Mouse (Mus musculus) kidney, embryonic 16.5 days (tissue): ENCODE results near the gene Efcab11. TPM values are rescaled to one million over a fixed set of nuclear protein-coding genes. Genes with fewer than 3 reads are reported as not detected.
A peak's percentile ranks its signal among the peaks of the same experiment; 100 is the strongest.

ENCODE experiments used
- ATAC-seq: fragments of 200-750 bp; cut with Nextera tagmentation; 2 replicates; pipeline ENCODE4 v1.8.0; 2017; ENCODE audit warnings: moderate TSS enrichment; ENCODE audit not compliant: low FRiP score, low TSS enrichment
- H3K27ac ChIP-seq: fragments of 300-500 bp; sonication (generic); 2 replicates; pipeline ENCODE4 v1.5.1; 2014; ENCODE audit warnings: low read length
- H3K27me3 ChIP-seq: fragments of 300-500 bp; sonication (generic); 2 replicates; pipeline ENCODE4 v1.6.1; 2014; ENCODE audit warnings: low read length, control low read depth, mixed read lengths; ENCODE audit not compliant: insufficient read depth
- H3K36me3 ChIP-seq: fragments of 300-500 bp; sonication (generic); 2 replicates; pipeline ENCODE4 v1.6.1; 2014; ENCODE audit warnings: low read length, control low read depth, mixed read lengths; ENCODE audit not compliant: insufficient read depth
- H3K4me1 ChIP-seq: fragments of 300-500 bp; sonication (generic); 2 replicates; pipeline ENCODE4 v1.6.1; 2014; ENCODE audit warnings: low read length, control low read depth, mixed read lengths; ENCODE audit not compliant: insufficient read depth
- H3K4me2 ChIP-seq: fragments of 300-500 bp; sonication (generic); replicated peaks from 2 replicates; pipeline ENCODE4 v1.6.1; 2014; ENCODE audit warnings: low read depth, low read length
- H3K4me3 ChIP-seq: fragments of 300-500 bp; sonication (generic); 2 replicates; pipeline ENCODE4 v1.5.1; 2014; ENCODE audit warnings: mild to moderate bottlenecking, low read length
- H3K9ac ChIP-seq: fragments of 300-500 bp; sonication (generic); replicated peaks from 2 replicates; pipeline ENCODE4 v1.6.1; 2014; ENCODE audit warnings: low read length
- H3K9me3 ChIP-seq: fragments of 300-500 bp; sonication (generic); 2 replicates; pipeline ENCODE4 v1.6.1; 2016; ENCODE audit warnings: low read length, control low read depth
- WGBS: fragments of 180-500 bp; shearing (Covaris S2); extraction: QIAGEN DNeasy Blood & Tissue Kit; methylation state at CpG from one replicate; pipeline ENCODE4 v1.1.7; 2014; 5-methylcytosine and 5-hydroxymethylcytosine counted together
- polyA plus RNA-seq: library from polyadenylated mRNA; unstranded; fragments of >200 nt; fragmentation: Nextera tagmentation; extraction: Ambion mirVana; gene quantifications from 2 replicates; pipeline ENCODE4 v1.2.1, GENCODE M21; 2015

Gene Efcab11
- polyA plus RNA-seq, 1 experiment from 2014 or later: 12.5 TPM

DNA sequence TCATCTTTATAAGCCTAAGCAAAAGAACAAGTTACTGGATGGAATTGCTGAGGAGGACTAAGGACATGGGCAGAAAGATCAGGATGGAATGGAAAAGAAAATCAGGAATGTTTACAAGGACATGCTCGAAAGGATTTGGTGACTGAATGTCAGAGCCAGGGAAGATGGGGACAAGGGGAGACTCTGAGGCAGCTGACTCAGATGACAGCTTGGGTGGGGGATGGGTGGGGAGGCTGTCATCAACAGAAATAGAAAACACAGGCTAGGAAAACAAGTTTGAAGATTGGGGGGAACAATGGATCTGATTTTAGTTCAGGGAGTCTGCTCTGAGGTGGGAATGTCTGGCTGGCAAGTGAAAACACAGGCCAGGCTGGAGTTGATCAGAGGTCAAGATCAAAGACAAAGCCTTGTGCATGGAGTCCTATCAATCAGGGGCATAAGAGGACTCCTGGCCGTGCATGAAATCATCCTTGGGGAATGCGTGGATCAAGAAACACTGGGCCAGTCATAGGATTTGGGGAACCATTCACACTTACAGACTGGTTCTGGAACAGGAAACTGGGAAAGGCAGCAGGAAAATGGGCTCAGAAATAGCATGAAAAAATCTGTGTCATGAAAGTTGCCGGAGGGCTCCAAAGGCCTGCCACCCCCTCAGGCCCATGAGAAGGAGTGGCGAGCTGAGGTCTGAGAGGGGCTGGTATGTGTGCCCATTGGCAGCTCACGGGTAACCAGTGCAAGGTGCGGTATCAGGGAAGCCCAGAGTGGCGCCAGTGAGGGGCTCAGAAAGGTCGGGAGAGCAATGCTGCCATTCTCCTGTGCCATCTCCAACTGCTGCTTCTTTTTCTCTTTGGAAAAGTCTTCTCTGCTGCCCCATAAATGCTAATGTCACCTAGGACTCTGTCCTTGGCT is 168.9 kb downstream of the Efcab11 start:
- Histone ChIP-seq H3K4me1 (peaks cover 5% of the 10 kb centered on the region; the same call in 1 of the 2 replicates), H3K27ac (no peak overlapping the region), H3K9me3 (no peaks in the 10 kb centered on the region), H3K9ac (no peak overlapping the region), H3K36me3 (no peaks in the 10 kb centered on the region), H3K4me3 (no peak overlapping the region), H3K4me2 (no peak overlapping the region), H3K27me3 (no peaks in the 10 kb centered on the region)
- ATAC-seq: peak; percentile 42; the same call in 1 of the 2 replicates
- WGBS: 45% methylated on average over 9 of the region's 9 CpGs

DNA sequence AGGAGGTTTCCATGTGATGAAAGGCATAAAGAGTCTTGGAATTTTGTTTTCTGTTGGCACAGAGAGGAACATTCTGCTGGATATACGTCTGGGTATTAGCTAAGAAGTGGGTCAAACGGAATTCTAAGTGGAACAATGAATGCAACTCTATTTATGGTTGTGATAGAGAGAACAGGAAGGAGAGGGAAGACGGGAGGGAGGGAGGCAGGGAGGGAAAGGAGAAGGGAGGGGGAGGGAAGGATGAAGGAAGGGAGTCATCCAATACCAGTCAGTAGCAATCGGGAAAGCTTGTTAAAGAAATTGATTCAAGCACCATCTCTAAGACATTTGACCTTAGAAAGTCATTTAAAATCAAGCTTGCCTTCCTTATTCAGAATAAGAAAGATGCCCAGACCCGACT is 172.0 kb downstream of the Efcab11 start:
- no peaks in the 10 kb centered on the region for H3K9me3 ChIP-seq
- peaks cover 5% of the 10 kb centered on the region; the same call in 1 of the 2 replicates for H3K4me1 ChIP-seq
- no peaks in the 10 kb centered on the region for H3K36me3 ChIP-seq
- H3K4me3 ChIP-seq: no peak overlapping the region
- ATAC-seq: no peak
- no peak overlapping the region for H3K9ac ChIP-seq
- no peak overlapping the region for H3K27ac ChIP-seq
- no peak overlapping the region for H3K4me2 ChIP-seq
- WGBS: 27% methylated on average over 5 of the region's 5 CpGs
- H3K27me3 ChIP-seq: no peaks in the 10 kb centered on the region

DNA sequence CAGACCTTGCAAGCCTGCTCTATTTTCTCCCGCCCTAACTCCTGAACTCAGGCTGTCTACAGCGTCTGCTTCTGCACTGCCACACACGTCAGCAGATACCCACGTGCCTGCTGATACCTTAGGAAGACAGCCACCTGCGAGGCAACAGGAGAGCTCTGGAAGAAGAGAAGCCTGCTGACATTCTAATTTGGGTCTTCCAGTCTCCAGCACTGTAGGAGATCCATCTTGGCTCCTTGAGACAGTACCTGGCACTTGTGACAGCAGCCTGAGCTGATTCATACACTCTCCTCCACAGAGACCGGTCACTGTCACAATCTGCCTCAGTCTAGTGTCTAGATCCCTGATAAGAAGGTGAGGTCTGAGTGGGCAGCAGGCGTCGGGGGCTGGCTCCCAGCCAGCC is 182.0 kb downstream of the Efcab11 start:
- H3K27me3 ChIP-seq: no peaks in the 10 kb centered on the region
- ATAC-seq: no peak
- WGBS: 86% methylated on average over 8 of the region's 8 CpGs
- no peak overlapping the region for H3K4me2 ChIP-seq
- H3K9ac ChIP-seq: no peak overlapping the region
- H3K4me1 ChIP-seq: no peaks in the 10 kb centered on the region
- H3K4me3 ChIP-seq: no peak overlapping the region
- H3K27ac ChIP-seq: no peak overlapping the region
- H3K36me3 ChIP-seq: no peaks in the 10 kb centered on the region
- H3K9me3 ChIP-seq: no peaks in the 10 kb centered on the region

DNA sequence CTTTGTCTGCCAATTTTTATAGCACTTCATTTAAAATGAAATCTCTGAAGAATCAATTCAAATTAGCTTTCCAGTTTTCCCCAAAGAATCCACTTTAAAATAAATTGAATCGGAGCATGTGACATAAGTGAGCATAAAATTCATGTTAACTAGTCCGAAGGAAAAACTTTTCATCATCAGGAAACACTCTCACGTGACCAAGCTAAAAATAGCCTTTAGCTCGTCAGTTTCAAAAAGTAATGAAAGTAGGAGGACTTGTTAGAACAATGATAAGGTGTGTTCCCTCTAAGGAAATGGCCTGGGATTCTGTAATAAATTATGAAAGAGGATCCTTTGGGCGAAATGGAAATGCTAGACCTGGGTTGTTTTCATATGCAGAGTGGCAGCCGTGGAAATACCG is 183.9 kb downstream of the Efcab11 start:
- H3K9me3 ChIP-seq: no peaks in the 10 kb centered on the region
- H3K27ac ChIP-seq: no peak overlapping the region
- H3K36me3 ChIP-seq: no peaks in the 10 kb centered on the region
- no peak overlapping the region for H3K4me3 ChIP-seq
- H3K4me1 ChIP-seq: no peaks in the 10 kb centered on the region
- WGBS: 49% methylated on average over 7 of the region's 7 CpGs
- no peak overlapping the region for H3K9ac ChIP-seq
- H3K4me2 ChIP-seq: no peak overlapping the region
- ATAC-seq: no peak
- H3K27me3 ChIP-seq: no peaks in the 10 kb centered on the region

DNA sequence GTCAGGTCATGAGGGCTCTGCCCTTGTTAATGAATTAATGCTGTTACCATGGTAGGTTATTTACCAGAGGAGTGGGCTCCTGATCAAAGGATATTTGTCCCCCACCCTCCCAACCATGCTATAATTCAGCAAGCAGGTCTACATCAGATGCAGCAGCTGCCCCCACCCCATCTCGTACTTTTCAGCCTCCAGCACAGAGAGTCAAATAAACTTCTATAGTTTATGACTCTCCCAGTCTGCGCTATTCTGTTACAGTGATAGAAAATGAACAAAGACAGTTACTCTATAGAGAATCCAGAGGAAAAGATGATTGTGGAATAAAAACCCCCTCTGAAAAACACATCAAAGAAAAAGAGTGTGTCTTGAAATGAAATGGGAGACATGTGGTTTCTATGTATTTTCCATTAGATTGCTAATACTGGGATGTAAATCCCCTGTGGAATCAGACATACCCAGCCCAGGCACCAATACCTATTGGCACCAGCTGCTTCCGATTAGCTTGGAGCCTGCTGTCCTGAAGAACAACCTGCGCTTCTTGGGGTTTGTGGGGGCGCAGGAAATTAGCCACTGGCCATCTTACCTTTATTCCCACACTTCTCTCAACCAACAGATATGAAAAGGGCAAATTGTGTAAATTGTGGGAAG is 184.7 kb downstream of the Efcab11 start:
- H3K36me3 ChIP-seq: no peaks in the 10 kb centered on the region
- no peak overlapping the region for H3K4me3 ChIP-seq
- no peak overlapping the region for H3K27ac ChIP-seq
- no peak overlapping the region for H3K4me2 ChIP-seq
- no peaks in the 10 kb centered on the region for H3K9me3 ChIP-seq
- ATAC-seq: no peak
- 72% methylated on average over 5 of the region's 5 CpGs for WGBS
- no peak overlapping the region for H3K9ac ChIP-seq
- no peaks in the 10 kb centered on the region for H3K4me1 ChIP-seq
- no peaks in the 10 kb centered on the region for H3K27me3 ChIP-seq

DNA sequence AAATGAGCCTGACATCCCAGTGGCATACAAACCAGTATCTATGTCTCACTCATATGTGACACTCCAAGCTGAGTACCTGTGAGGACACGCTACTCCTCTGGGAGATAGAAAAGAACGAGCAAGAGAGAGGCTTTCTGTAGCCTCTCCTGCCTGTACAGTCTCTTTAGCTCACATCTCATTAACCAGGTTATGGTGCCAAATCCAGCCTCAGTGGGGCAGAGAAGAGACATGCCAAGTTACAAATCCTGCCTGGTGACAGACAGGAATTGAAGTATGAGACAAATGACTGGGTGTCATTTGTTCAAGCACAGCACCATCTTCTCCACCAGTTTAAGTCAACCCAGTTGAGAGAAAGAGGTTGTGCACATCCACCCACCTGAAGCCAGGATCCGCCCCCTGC is 190.2 kb downstream of the Efcab11 start:
- H3K9ac ChIP-seq: no peak overlapping the region
- 94% methylated on average over 3 of the region's 3 CpGs for WGBS
- no peak overlapping the region for H3K4me3 ChIP-seq
- no peak overlapping the region for H3K27ac ChIP-seq
- ATAC-seq: no peak
- H3K4me2 ChIP-seq: no peak overlapping the region
- no peaks in the 10 kb centered on the region for H3K27me3 ChIP-seq
- no peaks in the 10 kb centered on the region for H3K4me1 ChIP-seq
- no peaks in the 10 kb centered on the region for H3K9me3 ChIP-seq
- no peaks in the 10 kb centered on the region for H3K36me3 ChIP-seq

DNA sequence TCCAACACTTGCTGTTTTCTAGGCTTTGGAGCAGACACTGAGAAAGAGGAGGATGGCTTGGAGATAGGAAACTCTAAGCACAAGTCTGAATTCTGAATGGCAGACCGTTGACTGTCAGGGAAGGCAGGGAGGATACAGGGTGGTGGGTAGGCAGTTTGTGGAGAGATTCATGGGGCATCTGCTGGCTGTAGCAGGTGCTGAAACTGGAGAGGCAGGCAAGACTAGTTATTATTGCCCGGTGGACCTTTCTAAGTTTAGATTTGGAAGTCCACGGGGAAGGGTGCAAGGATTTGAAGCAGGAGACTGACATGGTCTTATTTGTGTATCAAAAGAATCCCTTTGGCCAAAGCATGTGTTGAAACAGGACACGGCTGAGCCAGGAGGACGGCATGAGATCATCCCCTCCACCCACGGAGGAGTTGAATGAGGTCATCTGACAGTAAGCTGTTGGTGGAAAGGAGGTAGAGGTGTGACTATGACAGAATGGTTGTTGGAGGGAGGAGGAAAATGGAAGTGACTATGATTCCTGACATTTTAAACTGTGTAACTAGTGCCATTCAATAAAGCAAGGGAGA is 197.7 kb downstream of the Efcab11 start:
- no peaks in the 10 kb centered on the region for H3K27me3 ChIP-seq
- H3K4me1 ChIP-seq: no peaks in the 10 kb centered on the region
- no peak overlapping the region for H3K4me3 ChIP-seq
- H3K36me3 ChIP-seq: no peaks in the 10 kb centered on the region
- no peak overlapping the region for H3K9ac ChIP-seq
- H3K4me2 ChIP-seq: no peak overlapping the region
- WGBS: 52% methylated on average over 6 of the region's 6 CpGs
- no peaks in the 10 kb centered on the region for H3K9me3 ChIP-seq
- no peak overlapping the region for H3K27ac ChIP-seq
- no peak for ATAC-seq

DNA sequence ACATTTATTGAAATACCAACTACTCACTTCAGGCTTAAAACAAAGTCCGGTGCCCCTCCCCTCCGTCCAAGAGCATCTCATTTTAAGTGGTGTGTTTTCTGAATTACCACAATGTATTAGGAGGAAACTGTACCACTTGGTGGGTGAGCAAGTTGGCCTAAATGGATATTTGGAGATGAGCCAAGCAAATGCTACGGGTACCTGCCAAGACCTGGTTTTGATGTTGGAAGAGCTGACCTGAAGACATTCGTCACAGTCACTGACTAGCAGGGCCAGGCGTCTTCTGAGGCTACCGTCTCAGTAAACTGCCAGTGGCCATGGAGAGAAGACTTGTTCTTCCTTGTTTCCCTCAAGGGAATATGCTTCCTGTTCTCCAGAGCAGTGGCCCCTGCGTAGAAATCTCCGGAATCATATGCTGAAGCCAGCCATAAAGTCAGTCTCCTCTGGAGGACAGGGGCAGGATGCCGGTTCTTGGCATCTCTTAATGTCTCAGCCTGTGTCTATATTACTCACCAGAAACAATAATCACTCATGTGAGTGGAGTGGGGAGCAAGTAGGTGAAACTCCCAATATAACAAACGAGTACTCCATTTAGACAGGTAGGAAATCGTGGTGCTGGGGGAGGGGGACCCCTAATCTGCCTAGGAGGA is 198.7 kb downstream of the Efcab11 start:
- WGBS: 65% methylated on average over 11 of the region's 11 CpGs
- H3K36me3 ChIP-seq: no peaks in the 10 kb centered on the region
- H3K9ac ChIP-seq: no peak overlapping the region
- no peak overlapping the region for H3K4me3 ChIP-seq
- no peaks in the 10 kb centered on the region for H3K4me1 ChIP-seq
- H3K9me3 ChIP-seq: no peaks in the 10 kb centered on the region
- no peaks in the 10 kb centered on the region for H3K27me3 ChIP-seq
- ATAC-seq: no peak
- H3K4me2 ChIP-seq: no peak overlapping the region
- H3K27ac ChIP-seq: no peak overlapping the region

DNA sequence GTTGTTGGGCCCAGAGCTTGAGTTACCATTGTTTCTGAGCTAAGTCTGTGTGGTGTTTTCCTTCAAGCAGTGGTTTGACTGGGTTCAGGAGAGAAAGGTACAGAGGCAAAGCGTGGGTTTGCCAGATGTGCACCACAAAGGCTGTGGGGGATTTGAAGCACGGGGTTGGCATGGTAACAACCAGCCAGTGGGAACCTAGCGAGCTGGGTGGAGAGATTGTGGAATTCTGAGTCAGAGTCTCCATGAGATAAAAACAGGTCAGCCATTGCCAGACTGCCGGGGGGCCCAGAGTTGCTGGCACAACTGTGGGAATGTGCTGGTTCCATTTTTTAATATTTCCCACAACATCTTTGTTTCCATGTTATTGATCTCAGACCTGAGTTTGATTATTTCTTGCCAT is 202.6 kb downstream of the Efcab11 start:
- no peak for ATAC-seq
- no peaks in the 10 kb centered on the region for H3K36me3 ChIP-seq
- no peak overlapping the region for H3K4me3 ChIP-seq
- H3K9me3 ChIP-seq: peaks cover 4% of the 10 kb centered on the region; the same call in 1 of the 2 replicates
- no peak overlapping the region for H3K27ac ChIP-seq
- no peaks in the 10 kb centered on the region for H3K4me1 ChIP-seq
- H3K27me3 ChIP-seq: no peaks in the 10 kb centered on the region
- H3K4me2 ChIP-seq: no peak overlapping the region
- 42% methylated on average over 4 of the region's 4 CpGs for WGBS
- no peak overlapping the region for H3K9ac ChIP-seq
